In the genomic region with DNA sequence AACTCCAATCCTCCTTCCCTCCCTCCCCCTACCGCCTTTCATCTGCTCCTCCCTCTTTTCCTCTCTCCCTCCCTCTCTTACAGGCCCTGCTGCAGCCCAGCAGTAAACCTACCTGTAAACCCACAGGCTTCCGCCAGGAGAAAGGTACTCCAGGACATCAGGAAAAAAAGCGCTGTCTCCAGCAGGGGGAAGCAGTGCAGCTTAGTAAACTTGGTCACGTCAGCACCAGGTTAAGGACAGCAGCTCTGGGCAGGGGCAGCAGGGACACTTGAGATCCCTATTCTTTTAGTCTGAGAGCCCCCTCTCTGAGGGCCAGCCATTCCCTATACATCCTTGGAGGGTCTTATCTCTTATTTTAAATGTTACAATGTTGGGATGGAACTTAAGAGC, we compare ENCODE assay signal across 8 mouse cellular contexts.
DNase-seq lines count a peak whose midpoint lies in the region; ATAC-seq lines count a peak whose summit lies in the region.

No protein-coding gene starts in this region.

- no peaks in the 10 kb centered on the region for H3K27me3 ChIP-seq in midbrain, embryonic 10.5 days (ENCODE audit: low read depth, poor library complexity, severe bottlenecking)
- no peaks in the 10 kb centered on the region for H3K27me3 ChIP-seq in midbrain, embryonic 16.5 days (ENCODE audit: control insufficient read depth, insufficient read depth, low read depth, low read length)
- no peaks in the 10 kb centered on the region for H3K27me3 ChIP-seq in embryonic facial prominence, embryonic 14.5 days (replicated peaks; ENCODE audit: control insufficient read depth, insufficient read depth, low read length)
- H3K27me3 ChIP-seq in liver, embryonic 13.5 days: no peaks in the 10 kb centered on the region
- no peaks in the 10 kb centered on the region for H3K27me3 ChIP-seq in neural tube, embryonic 14.5 days (ENCODE audit: control insufficient read depth, insufficient read depth, low read length)

- H3K9ac ChIP-seq in midbrain, embryonic 16.5 days (ENCODE audit: low read depth, low read length): no peak overlapping the region
- no peak overlapping the region for H3K9ac ChIP-seq in embryonic facial prominence, embryonic 14.5 days (ENCODE audit: low read depth, low read length)
- no peak overlapping the region for H3K9ac ChIP-seq in liver, embryonic 13.5 days
- H3K9ac ChIP-seq in neural tube, embryonic 14.5 days (replicated peaks; ENCODE audit: low read depth, low read length): no peak overlapping the region

- H3K36me3 ChIP-seq in midbrain, embryonic 10.5 days: no peaks in the 10 kb centered on the region
- no peaks in the 10 kb centered on the region for H3K36me3 ChIP-seq in midbrain, embryonic 16.5 days (ENCODE audit: control insufficient read depth, insufficient read depth, low read length)
- H3K36me3 ChIP-seq in embryonic facial prominence, embryonic 14.5 days (ENCODE audit: control insufficient read depth, insufficient read depth, low read length): no peaks in the 10 kb centered on the region
- H3K36me3 ChIP-seq in liver, embryonic 13.5 days: no peaks in the 10 kb centered on the region
- no peaks in the 10 kb centered on the region for H3K36me3 ChIP-seq in neural tube, embryonic 14.5 days (ENCODE audit: control insufficient read depth, insufficient read depth, low read length)

- no peak overlapping the region for H3K27ac ChIP-seq in midbrain, embryonic 10.5 days (replicated peaks)
- H3K27ac ChIP-seq in midbrain, embryonic 16.5 days (ENCODE audit: low read length): no peak overlapping the region
- no peak overlapping the region for H3K27ac ChIP-seq in embryonic facial prominence, embryonic 14.5 days (replicated peaks; ENCODE audit: low read depth, low read length)
- H3K27ac ChIP-seq in liver, embryonic 13.5 days: no peak overlapping the region
- H3K27ac ChIP-seq in neural tube, embryonic 14.5 days (ENCODE audit: low read depth, low read length): no peak overlapping the region

- 17% methylated on average over 4 of the region's 4 CpGs for WGBS in midbrain, embryonic 10.5 days
- 15% methylated on average over 4 of the region's 4 CpGs for WGBS in midbrain, embryonic 16.5 days
- 11% methylated on average over 4 of the region's 4 CpGs for WGBS in embryonic facial prominence, embryonic 14.5 days
- 5% methylated on average over 4 of the region's 4 CpGs for WGBS in liver, embryonic 13.5 days (ENCODE audit: insufficient replicate concordance)
- WGBS in neural tube, embryonic 14.5 days: 10% methylated on average over 4 of the region's 4 CpGs

- no peak overlapping the region for H3K4me3 ChIP-seq in midbrain, embryonic 10.5 days
- H3K4me3 ChIP-seq in midbrain, embryonic 16.5 days (ENCODE audit: low read depth, low read length): no peak overlapping the region
- H3K4me3 ChIP-seq in embryonic facial prominence, embryonic 14.5 days (ENCODE audit: low read depth, low read length): no peak overlapping the region
- no peak overlapping the region for H3K4me3 ChIP-seq in liver, embryonic 13.5 days (replicated peaks)
- H3K4me3 ChIP-seq in neural tube, embryonic 14.5 days (ENCODE audit: low read depth, low read length): no peak overlapping the region

- no peaks in the 10 kb centered on the region for H3K4me1 ChIP-seq in midbrain, embryonic 10.5 days
- no peaks in the 10 kb centered on the region for H3K4me1 ChIP-seq in midbrain, embryonic 16.5 days (ENCODE audit: control insufficient read depth, insufficient read depth, low read length)
- no peaks in the 10 kb centered on the region for H3K4me1 ChIP-seq in embryonic facial prominence, embryonic 14.5 days (ENCODE audit: control insufficient read depth, insufficient read depth, low read length)
- no peaks in the 10 kb centered on the region for H3K4me1 ChIP-seq in liver, embryonic 13.5 days (replicated peaks)
- H3K4me1 ChIP-seq in neural tube, embryonic 14.5 days (ENCODE audit: control insufficient read depth, insufficient read depth, low read length): no peaks in the 10 kb centered on the region

- no peaks in the 10 kb centered on the region for H3K9me3 ChIP-seq in midbrain, embryonic 10.5 days (replicated peaks)
- H3K9me3 ChIP-seq in midbrain, embryonic 16.5 days (replicated peaks; ENCODE audit: control insufficient read depth, low read length, poor library complexity, severe bottlenecking): no peaks in the 10 kb centered on the region
- H3K9me3 ChIP-seq in embryonic facial prominence, embryonic 14.5 days (ENCODE audit: control insufficient read depth, low read length): no peaks in the 10 kb centered on the region
- H3K9me3 ChIP-seq in liver, embryonic 13.5 days (replicated peaks): no peaks in the 10 kb centered on the region
- no peaks in the 10 kb centered on the region for H3K9me3 ChIP-seq in neural tube, embryonic 14.5 days (ENCODE audit: control insufficient read depth, low read length)

- H3K4me2 ChIP-seq in midbrain, embryonic 16.5 days (ENCODE audit: low read length): no peak overlapping the region
- H3K4me2 ChIP-seq in embryonic facial prominence, embryonic 14.5 days (ENCODE audit: low read depth, low read length): no peak overlapping the region
- no peak overlapping the region for H3K4me2 ChIP-seq in liver, embryonic 13.5 days
- H3K4me2 ChIP-seq in neural tube, embryonic 14.5 days (ENCODE audit: low read depth, low read length): no peak overlapping the region

- no peak for ATAC-seq in midbrain, embryonic 16.5 days
- peak; percentile 81 for ATAC-seq in embryonic facial prominence, embryonic 14.5 days (ENCODE audit: low read depth)
- ATAC-seq in liver, embryonic 13.5 days (ENCODE audit: low read depth): no peak
- ATAC-seq in neural tube, embryonic 14.5 days (ENCODE audit: low read depth): peak; percentile 80
- ATAC-seq in activated CD4-positive, CD25-positive, alpha-beta regulatory T cell, adult 4 months: no peak

- DNase-seq in midbrain, embryonic 10.5 days (ENCODE audit: low spot score): peak; percentile 32
- peak; percentile 53 for DNase-seq in adrenal gland, postnatal 10 days
- DNase-seq in embryonic facial prominence, embryonic 14.5 days (ENCODE audit: low spot score): peak; percentile 67
- peak; percentile 17 for DNase-seq in induced T-regulatory cell, adult 2 months (ENCODE audit: low read depth)
- peak; percentile 1 for DNase-seq in liver, embryonic 13.5 days

Comparison
In these comparisons a context has a peak if more than half of its experiments do, and no peak if none do; other contexts are left out.
1. DNase-seq: peak in every context shown above with its lines; median percentile 67 in embryonic facial prominence, embryonic 14.5 days; 53 in adrenal gland, postnatal 10 days; 32 in midbrain, embryonic 10.5 days; 17 in induced T-regulatory cell, adult 2 months; 1 in liver, embryonic 13.5 days.
2. ATAC-seq: peak in embryonic facial prominence, embryonic 14.5 days (single experiment) and neural tube, embryonic 14.5 days (single experiment); none in midbrain, embryonic 16.5 days (single experiment), liver, embryonic 13.5 days (single experiment) and activated CD4-positive, CD25-positive, alpha-beta regulatory T cell, adult 4 months (single experiment).